Mouse (Mus musculus): ENCODE measurements at regions not wholly inside any gene's neighbourhood (a gene's known extent, or its start where the extent isn't known, plus 50 kb on each side); places are given as distances from the start of the nearest gene placed in this dataset.

GRCm38 (mm10) chr19:27513535-27513934, 83.9 kb upstream of the Pum3 start:
- WGBS, result 72% methylated on average over 1 of the region's 1 CpGs
- Histone ChIP-seq H3K27ac (ENCODE audit: control insufficient read depth, insufficient read depth, low read length) (no peak overlapping the region), H3K4me1 (replicated peaks; ENCODE audit: control insufficient read depth, insufficient read depth, low read length) (no peaks in the 10 kb centered on the region), H3K36me3 (ENCODE audit: control insufficient read depth, insufficient read depth, low read length) (no peaks in the 10 kb centered on the region), H3K27me3 (ENCODE audit: control insufficient read depth, insufficient read depth, low read length) (no peaks in the 10 kb centered on the region), H3K4me3 (ENCODE audit: control insufficient read depth, insufficient read depth, low read length) (no peak overlapping the region)
- no peak for TF ChIP-seq CTCF (IDR thresholded peaks at IDR 0.05; ENCODE audit: borderline replicate concordance, control insufficient read depth, extremely low read depth, insufficient read depth, low read length, poor library complexity)
- TF ChIP-seq POLR2A (IDR thresholded peaks at IDR 0.05; ENCODE audit: control insufficient read depth, extremely low read depth, insufficient read depth, low read length, poor library complexity), result no peak
- no peak for DNase-seq

DNA sequence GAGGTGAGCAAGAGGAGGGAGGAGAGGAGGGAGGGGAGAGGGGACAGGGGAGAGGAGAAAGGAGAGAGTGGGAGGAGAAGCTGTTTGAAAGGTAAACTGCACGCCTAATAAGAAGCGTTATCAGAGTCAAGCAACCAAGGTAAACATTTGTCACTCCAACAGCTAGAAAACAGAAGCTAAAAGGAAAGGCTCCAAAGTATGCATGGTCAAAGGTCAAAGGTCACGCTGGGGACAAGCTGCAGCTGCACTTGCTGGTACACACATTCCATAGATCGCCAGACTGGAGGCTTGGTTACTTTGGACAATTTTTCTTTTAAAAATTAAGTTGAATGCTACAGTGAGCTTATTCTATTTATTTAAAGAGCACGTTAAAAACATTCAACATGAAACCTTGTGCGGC, 81.7 kb upstream of the Pum3 start:
- no peak for DNase-seq
- no peak overlapping the region for H3K4me3 ChIP-seq (ENCODE audit: control insufficient read depth, insufficient read depth, low read length)
- TF ChIP-seq POLR2A (IDR thresholded peaks at IDR 0.05; ENCODE audit: control insufficient read depth, extremely low read depth, insufficient read depth, low read length, poor library complexity), result no peak
- no peak for TF ChIP-seq CTCF (IDR thresholded peaks at IDR 0.05; ENCODE audit: borderline replicate concordance, control insufficient read depth, extremely low read depth, insufficient read depth, low read length, poor library complexity)
- H3K27me3 ChIP-seq (ENCODE audit: control insufficient read depth, insufficient read depth, low read length), result no peaks in the 10 kb centered on the region
- no peaks in the 10 kb centered on the region for H3K4me1 ChIP-seq (replicated peaks; ENCODE audit: control insufficient read depth, insufficient read depth, low read length)
- no peaks in the 10 kb centered on the region for H3K36me3 ChIP-seq (ENCODE audit: control insufficient read depth, insufficient read depth, low read length)
- no peak overlapping the region for H3K27ac ChIP-seq (ENCODE audit: control insufficient read depth, insufficient read depth, low read length)
- 83% methylated on average over 6 of the region's 6 CpGs for WGBS

DNA sequence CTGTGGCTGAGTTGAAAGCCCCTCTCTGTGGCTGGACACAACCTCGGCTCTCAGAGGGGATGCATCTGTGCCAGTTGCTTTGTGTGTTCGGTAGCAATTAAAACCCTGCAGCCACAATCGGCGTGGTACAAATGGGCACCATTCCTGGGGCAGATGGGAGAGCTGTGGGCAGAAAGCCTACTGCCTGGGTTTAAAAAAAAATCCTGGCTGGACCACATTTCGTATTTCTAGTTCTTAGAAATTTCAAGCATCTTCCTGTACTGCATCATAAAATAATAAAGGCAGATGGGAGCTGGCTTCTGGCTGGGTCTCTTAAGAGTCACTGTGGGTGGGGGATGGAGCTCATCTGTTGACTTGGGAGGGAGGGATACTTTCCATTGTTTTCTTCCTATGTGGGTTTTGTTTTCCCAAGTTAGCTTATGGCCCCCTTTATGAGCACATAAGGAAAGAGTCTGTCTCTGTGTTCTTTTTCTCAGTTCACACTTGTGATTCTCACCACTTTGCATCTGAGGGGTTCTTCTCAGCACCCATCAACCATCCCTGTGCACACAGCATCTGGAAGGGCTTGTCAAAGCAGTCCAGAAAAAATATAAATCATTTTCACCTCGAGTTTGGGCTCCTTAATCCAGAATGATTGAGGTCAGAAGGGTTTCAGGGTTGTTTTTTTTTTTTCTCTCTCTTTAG, 80.5 kb upstream of the Pum3 start:
- H3K36me3 ChIP-seq (ENCODE audit: control insufficient read depth, insufficient read depth, low read length), result no peaks in the 10 kb centered on the region
- WGBS, result 72% methylated on average over 6 of the region's 6 CpGs
- no peaks in the 10 kb centered on the region for H3K27me3 ChIP-seq (ENCODE audit: control insufficient read depth, insufficient read depth, low read length)

GRCm38 (mm10) chr19:27498278-27498677, 68.7 kb upstream of the Pum3 start:
- Histone ChIP-seq H3K4me1 (replicated peaks; ENCODE audit: control insufficient read depth, insufficient read depth, low read length) (no peaks in the 10 kb centered on the region), H3K27me3 (ENCODE audit: control insufficient read depth, insufficient read depth, low read length) (no peaks in the 10 kb centered on the region), H3K4me3 (ENCODE audit: control insufficient read depth, insufficient read depth, low read length) (no peak overlapping the region), H3K36me3 (ENCODE audit: control insufficient read depth, insufficient read depth, low read length) (no peaks in the 10 kb centered on the region), H3K27ac (ENCODE audit: control insufficient read depth, insufficient read depth, low read length) (no peak overlapping the region)
- DNase-seq, result no peak
- TF ChIP-seq CTCF (IDR thresholded peaks at IDR 0.05; ENCODE audit: borderline replicate concordance, control insufficient read depth, extremely low read depth, insufficient read depth, low read length, poor library complexity), result no peak
- no peak for TF ChIP-seq POLR2A (IDR thresholded peaks at IDR 0.05; ENCODE audit: control insufficient read depth, extremely low read depth, insufficient read depth, low read length, poor library complexity)
- 81% methylated on average over 4 of the region's 4 CpGs for WGBS

More for the DNA sequence above, 80.5 kb upstream of the Pum3 start:
- DNase-seq, result no peak
- Histone ChIP-seq H3K27ac (ENCODE audit: control insufficient read depth, insufficient read depth, low read length) (no peak overlapping the region), H3K4me3 (ENCODE audit: control insufficient read depth, insufficient read depth, low read length) (no peak overlapping the region), H3K4me1 (replicated peaks; ENCODE audit: control insufficient read depth, insufficient read depth, low read length) (no peaks in the 10 kb centered on the region)
- TF ChIP-seq POLR2A (IDR thresholded peaks at IDR 0.05; ENCODE audit: control insufficient read depth, extremely low read depth, insufficient read depth, low read length, poor library complexity) (no peak), CTCF (IDR thresholded peaks at IDR 0.05; ENCODE audit: borderline replicate concordance, control insufficient read depth, extremely low read depth, insufficient read depth, low read length, poor library complexity) (no peak)

DNA sequence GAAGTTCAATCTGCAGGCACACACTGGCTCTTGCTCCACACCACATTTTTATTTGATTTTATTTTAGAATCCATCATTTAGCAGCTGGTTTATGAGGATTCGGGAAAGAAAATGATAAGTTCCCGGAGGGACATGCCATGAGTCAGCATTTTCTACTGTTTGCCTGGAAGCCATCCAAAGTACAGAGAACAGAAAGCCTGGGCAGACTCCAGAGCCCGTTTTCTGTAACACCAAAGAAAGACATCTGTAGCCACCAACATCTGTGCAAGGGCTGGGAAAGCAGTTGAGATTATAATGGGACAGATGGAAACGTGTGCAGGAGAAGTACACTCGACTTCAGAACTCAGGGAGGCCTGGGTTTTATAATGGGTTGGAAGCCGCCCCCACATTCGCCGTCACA, 62.8 kb upstream of the Pum3 start:
- Histone ChIP-seq H3K36me3 (ENCODE audit: control insufficient read depth, insufficient read depth, low read length) (no peaks in the 10 kb centered on the region), H3K27me3 (ENCODE audit: control insufficient read depth, insufficient read depth, low read length) (no peaks in the 10 kb centered on the region), H3K4me3 (ENCODE audit: control insufficient read depth, insufficient read depth, low read length) (no peak overlapping the region), H3K4me1 (replicated peaks; ENCODE audit: control insufficient read depth, insufficient read depth, low read length) (no peaks in the 10 kb centered on the region), H3K27ac (ENCODE audit: control insufficient read depth, insufficient read depth, low read length) (no peak overlapping the region)
- no peak for DNase-seq
- TF ChIP-seq CTCF (IDR thresholded peaks at IDR 0.05; ENCODE audit: borderline replicate concordance, control insufficient read depth, extremely low read depth, insufficient read depth, low read length, poor library complexity) (no peak), POLR2A (IDR thresholded peaks at IDR 0.05; ENCODE audit: control insufficient read depth, extremely low read depth, insufficient read depth, low read length, poor library complexity) (no peak)
- 94% methylated on average over 8 of the region's 8 CpGs for WGBS

DNA sequence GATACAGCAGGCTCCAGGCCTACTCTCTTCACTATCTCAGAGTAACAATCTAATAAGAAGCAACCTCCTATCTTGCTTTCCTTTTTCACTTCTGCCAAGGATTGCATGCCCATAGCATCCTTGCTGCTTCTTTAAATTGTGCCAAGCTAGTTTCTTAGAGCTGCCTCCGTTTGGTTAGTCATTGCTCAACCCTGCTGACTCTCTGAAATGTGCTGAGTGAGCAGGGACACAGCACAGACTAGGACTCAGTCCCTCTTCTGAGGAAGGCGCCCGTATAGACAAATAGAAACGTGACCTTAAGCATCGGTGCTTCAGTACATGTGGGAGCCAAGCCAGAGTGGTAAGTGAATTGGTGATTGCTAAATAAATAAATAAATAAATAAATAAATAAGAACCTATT, 62.2 kb upstream of the Pum3 start:
- Histone ChIP-seq H3K4me3 (ENCODE audit: control insufficient read depth, insufficient read depth, low read length) (no peak overlapping the region), H3K27me3 (ENCODE audit: control insufficient read depth, insufficient read depth, low read length) (no peaks in the 10 kb centered on the region), H3K4me1 (replicated peaks; ENCODE audit: control insufficient read depth, insufficient read depth, low read length) (no peaks in the 10 kb centered on the region), H3K27ac (ENCODE audit: control insufficient read depth, insufficient read depth, low read length) (no peak overlapping the region), H3K36me3 (ENCODE audit: control insufficient read depth, insufficient read depth, low read length) (no peaks in the 10 kb centered on the region)
- DNase-seq, result no peak
- TF ChIP-seq CTCF (IDR thresholded peaks at IDR 0.05; ENCODE audit: borderline replicate concordance, control insufficient read depth, extremely low read depth, insufficient read depth, low read length, poor library complexity) (no peak), POLR2A (IDR thresholded peaks at IDR 0.05; ENCODE audit: control insufficient read depth, extremely low read depth, insufficient read depth, low read length, poor library complexity) (no peak)
- 92% methylated on average over 5 of the region's 5 CpGs for WGBS

GRCm38 (mm10) chr19:27489053-27489452, 59.4 kb upstream of the Pum3 start:
- DNase-seq, result no peak
- 89% methylated on average over 4 of the region's 4 CpGs for WGBS
- no peak overlapping the region for H3K4me3 ChIP-seq (ENCODE audit: control insufficient read depth, insufficient read depth, low read length)
- no peaks in the 10 kb centered on the region for H3K4me1 ChIP-seq (replicated peaks; ENCODE audit: control insufficient read depth, insufficient read depth, low read length)
- TF ChIP-seq POLR2A (IDR thresholded peaks at IDR 0.05; ENCODE audit: control insufficient read depth, extremely low read depth, insufficient read depth, low read length, poor library complexity) (no peak), CTCF (IDR thresholded peaks at IDR 0.05; ENCODE audit: borderline replicate concordance, control insufficient read depth, extremely low read depth, insufficient read depth, low read length, poor library complexity) (no peak)
- no peaks in the 10 kb centered on the region for H3K36me3 ChIP-seq (ENCODE audit: control insufficient read depth, insufficient read depth, low read length)
- H3K27me3 ChIP-seq (ENCODE audit: control insufficient read depth, insufficient read depth, low read length), result no peaks in the 10 kb centered on the region
- H3K27ac ChIP-seq (ENCODE audit: control insufficient read depth, insufficient read depth, low read length), result no peak overlapping the region

Data from thymus, adult 2 months (tissue).